Mouse (Mus musculus) left cerebral cortex, adult 8-10 months (tissue): Measurements from ENCODE around the gene Abcc4. TPM values are rescaled to one million over a fixed set of nuclear protein-coding genes. Genes with fewer than 3 reads are reported as not detected.
A peak's percentile ranks its signal among the peaks of the same experiment; 100 is the strongest.

Experiments
- DNase-seq, 2 experiments: peaks; one replicate each; pipeline ENCODE4 v3.0.0; 2022; ENCODE audit warnings: low spot score in 2 of 2
- total RNA-seq, 4 experiments: library from RNA; stranded (reverse); gene quantifications; 2 replicates each; pipeline ENCODE4 v1.2.4; 2022

The Abcc4 gene
- total RNA-seq, 4 experiments from 2014 or later, result 9.7 to 10.8 (median 10.5) TPM

DNA sequence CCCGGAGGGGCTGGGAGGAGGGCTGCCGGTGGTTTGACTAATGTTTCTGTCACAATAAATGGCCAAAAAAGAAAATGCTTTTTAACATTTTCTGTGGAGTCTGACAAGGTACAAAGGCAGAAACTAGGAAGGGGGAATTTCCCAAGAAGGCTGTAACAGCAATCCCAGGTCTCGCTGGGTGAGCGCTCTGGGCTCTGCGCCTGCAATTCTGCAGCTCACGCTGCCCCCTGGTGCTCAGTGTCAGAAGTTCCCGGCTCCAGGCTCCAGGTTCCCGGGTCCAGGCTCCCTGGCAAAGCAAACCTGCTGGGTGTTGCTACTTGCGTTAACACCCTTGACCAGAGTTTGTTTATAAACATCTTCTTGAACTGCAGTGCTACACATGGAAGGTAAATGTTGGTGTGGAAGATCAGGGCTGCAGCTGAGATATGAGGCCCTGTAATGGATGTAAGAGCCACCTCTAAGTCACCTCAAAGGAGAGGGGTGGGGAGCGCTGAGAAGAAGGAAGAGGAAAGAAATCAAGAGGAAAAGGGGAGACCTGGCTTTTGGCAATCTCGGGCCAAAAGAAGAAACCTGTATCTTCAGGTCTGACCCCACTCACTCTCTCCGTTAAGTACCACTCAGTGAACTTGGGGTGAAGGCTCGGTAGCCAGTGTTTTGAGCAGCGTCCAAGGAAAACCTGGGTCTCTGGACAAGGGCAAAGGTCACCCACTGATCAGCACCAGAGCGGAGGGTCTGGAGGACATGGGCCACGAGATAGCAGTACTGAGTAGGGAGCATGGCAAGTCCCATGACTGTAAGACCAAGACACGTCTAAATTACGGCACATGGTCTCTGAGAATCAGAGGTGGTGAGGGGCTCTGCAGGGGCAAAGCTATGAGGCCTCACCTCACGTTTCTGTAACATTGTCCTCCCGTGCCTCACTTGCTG lies 114.3 kb downstream of the Abcc4 start:
- DNase-seq, result peak; percentile 39 to 67

DNA sequence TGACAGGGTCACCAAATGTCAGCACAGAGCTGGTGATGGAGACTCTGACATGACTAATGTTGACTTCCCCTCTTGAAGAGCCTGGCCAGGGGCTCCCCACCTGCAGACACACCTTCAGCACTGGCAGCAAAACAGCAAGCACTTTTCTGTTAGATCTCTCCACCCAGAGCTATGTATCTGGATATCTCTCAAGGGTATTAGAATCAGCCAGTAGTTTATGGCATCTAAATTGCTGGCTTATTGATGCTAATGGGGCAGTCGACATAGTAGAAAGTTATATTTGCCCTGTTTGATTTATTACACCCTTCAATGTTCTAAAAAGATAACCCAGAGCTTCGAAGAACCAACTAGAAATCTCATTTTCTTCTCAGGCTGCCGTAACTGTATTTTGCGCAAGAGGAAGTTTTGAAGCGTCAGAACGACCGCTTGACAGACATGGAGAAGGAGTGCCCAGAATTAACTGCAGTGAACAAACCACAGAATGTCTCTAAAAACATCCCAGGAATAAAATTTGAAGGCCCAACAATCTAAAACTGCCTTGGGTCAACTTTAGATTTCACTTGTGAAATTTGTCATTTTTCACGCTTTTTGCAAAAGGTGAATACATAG lies 123.6 kb downstream of the Abcc4 start:
- DNase-seq, result no peak

DNA sequence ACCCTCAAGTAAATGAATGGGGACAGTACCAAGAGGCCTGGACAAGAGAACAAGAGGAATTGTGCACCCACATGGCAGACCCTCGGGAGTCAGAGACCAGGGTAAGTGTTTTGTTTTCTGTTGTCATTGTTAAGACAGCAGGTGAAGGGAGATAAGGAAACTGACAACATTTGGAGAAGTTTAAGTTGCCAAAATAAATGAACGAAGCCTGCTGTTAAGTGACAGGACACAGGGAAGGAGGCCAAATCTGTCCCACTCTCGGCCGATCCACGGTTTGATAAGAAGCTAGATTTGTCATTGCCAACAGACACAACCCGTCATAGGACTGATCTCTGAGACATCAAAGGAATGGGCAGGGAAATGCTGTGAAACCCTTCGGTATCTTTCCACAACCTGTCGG lies 124.3 kb downstream of the Abcc4 start:
- DNase-seq, result no peak

DNA sequence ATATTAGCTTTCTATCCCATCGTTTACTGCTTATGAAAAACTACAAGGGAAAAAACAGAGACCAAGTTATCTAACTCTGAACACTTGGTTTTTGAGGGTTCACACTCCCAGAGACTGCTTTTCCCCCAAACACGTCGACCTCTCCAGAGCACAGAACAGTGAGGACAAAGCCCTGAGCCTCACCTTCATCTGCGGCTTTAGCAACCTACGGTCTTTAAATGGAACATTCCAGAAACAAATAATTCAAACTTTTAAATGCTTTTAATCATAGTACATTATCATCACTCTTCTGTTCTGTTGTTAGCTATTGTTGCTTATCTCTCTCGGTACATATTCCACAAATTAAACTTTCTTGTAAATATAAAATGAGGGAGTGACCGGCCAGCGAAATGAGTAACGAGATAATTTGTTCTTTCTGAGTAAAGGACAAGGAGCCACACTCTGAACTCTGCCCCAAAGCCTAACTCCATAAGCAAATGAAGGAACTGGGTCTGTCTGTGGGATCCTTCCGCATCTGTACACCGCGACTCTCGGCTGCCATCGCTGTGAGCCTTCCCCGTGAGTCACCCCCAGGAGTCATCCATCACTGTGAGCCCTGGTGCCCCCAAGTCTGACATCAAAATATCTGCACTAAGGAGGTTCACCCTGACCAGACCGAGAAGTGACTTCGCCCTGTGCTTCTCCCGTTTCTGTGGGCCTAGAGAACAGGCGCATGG lies 126.8 kb downstream of the Abcc4 start:
- DNase-seq, result no peak

DNA sequence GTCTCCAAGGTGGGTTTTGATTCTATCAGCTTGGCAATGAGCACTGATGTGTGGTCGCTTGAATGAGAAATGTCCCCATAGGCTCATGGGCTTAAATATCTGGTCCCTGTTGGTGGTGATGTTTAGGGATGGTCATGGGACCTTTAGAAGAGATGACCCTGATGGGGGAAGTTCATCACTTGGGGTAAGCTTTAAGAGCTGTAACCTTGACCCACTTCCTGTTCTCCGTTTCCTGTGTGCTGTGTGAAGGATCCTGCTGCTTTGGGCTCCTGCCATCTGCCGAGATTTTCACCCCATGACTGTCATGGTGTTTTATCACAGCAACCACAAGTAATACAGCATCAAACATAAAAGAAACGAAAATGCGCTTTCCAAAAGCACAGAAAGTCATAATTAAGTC lies 128.1 kb downstream of the Abcc4 start:
- no peak for DNase-seq

DNA sequence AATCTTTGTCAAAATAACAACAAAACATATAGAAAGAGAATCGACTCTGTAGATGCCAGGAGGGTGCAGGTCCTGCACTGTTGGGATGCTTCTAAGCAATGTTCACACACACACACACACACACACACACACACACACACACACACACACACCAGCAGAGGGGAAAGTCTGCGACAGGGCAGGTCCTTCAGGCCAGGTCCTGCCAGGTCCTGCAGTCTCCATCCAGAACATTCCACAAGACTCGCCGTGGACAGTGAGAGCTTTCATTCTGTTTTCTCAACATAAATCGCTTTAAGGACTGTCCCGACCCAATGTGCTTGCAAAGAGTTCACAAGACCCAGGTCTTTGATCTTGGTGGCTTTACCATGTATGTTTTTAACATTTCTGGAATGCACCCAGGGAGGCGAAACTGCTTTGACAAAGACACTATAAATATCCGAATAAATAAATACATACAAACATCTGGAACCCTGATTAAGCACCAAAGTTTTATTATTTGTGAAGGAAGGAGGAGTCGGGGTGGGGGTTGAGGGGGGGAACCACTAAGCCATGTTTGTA lies 133.3 kb downstream of the Abcc4 start:
- DNase-seq, result no peak

DNA sequence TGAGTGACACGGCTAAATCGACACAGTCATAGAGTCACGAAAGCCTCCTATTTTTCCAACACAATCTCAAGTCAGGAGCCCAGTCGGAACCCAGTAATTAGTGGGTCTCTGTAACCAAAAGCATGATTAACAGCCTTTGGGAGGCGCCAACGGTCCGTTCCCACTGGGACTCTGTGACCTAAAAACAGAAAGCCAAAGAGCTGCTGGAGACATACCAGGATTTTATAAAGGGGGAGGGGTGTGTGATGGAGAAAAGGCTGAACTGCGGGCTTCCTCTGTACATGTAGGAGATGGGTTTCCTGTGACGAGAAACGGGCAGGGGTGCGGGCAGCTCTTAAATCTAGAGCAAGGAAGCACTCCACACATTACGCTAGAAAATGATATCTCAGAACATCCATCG lies 136.4 kb downstream of the Abcc4 start:
- no peak for DNase-seq

DNA sequence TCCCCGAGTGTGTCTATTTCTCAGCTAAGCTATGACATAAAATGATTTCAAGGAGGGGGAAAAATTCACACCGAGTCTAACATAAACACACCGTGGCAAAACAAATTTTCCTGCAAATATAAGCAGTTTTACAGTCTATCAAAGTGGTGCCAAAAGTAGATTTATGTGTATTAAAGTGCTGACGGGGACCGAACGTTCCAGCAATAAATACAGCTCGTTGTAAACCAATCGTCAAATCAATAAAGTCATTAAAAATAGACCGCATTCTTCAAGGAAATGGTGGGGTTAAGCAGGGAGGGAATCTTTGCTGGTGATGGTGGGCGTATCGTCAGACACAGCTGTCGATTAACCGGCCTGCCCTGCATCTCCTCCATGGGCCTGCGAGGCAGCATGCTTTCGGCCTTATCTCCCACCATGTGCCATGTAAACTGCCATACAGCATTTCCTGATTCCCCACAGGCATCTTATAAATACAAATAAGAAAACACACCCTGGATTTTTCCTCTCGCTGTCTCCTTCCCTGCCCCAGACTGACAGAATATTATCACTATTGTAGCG lies 137.8 kb downstream of the Abcc4 start:
- no peak for DNase-seq

DNA sequence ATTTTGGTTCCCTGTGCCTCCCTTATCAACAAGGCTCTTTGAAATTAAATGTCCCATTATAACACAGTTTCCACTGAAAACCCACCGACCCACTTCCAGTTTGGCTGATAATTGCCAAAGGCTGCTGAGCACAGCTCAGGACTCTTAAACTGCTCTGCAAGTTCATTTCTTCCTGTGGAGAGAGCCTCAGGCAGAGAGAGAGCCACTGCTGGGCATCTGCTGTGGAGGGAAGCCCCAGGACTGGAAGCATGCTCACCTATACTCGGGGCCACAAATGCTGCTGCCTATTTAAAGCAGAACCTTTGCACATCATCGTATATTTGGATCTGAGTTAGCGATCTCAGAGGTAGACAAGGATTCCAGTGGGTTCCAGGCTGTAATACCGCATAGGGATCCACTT lies 139.2 kb downstream of the Abcc4 start:
- no peak for DNase-seq

DNA sequence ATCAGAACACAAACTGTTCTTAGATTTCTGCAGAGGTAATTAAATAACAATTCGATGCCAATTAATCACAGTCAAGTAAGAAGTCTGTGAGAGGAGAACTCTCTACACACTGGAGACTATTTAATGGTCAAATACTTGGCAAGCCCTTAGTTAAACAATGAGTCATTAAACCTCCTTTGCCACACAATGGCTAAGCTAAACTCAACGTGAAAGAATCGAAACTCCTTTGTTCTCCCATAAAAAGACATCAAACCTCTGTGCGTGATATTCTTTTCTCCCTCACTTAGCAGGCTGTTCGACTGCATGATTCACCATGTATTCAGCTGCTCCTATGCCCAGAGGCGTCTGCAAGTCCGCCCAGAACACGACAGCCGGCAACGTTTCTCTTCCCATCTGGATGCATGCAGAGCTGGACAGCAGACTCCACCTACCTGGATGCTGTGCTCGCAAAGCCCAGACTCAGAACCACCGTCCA lies 139.8 kb downstream of the Abcc4 start:
- peak in 1 of 2 experiments; percentile 68 for DNase-seq

DNA sequence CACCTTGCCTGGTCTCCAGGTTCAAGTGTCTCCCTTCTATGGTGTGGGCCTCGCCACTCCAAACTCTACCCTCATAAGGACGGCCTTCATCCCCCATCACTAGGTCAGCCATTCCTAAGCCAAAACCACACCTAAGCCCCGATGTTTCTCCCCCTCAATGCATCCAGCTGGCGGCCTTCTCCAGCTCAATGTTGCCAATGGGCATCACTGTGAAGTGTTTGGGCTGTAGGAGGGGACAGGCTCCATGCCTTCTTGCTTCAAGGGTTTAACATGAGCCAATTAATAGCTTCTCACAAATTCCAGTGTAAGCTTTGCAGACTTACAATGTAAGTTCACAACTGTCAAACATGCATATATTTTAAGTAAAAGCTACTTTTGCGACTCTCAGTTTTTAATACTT lies 140.3 kb downstream of the Abcc4 start:
- no peak for DNase-seq

DNA sequence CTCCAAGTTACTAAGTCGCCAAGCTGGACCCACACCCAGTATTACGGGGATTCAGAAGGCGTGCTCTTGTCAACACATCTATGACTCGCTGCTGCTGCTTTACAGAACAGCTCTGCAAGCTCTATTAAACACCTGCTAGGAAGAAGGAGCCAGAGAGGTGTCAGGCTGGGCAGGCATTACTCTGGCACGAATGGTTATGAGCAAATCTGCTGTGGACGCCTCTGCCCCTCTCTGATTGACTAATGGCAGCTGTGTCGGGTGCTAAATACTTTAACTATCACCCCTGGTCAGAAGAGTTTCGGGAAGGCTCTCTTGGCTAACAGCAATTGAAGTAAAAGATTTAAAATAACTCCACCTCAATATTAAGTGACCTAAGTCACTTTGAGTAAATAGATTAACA lies 142.4 kb downstream of the Abcc4 start:
- DNase-seq, result no peak

DNA sequence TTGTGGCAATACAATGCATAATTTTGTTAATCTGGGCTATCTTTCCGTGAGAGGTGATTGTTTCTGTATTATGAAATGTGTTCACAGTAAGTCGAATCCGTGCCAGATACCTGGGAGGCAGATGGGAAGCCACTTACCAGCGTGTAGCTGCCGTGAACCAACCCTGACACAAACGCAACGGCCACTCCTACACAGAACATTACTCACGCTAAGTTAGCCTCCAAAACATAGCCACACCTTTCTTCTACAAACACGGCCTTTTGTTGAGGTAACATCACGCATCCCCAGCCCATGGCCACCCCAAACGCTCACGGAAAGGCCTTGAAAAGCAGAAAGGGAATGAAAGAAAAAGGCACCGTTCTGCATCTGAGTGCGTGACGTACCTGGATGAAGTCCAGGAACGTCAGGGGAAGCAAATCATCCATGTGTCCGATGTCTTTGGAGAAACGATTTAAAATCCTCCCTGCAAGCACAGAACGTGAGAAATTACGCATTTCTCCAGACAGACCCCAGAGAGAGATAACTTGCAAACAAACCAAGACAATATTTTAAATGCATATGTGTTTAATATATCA lies 153.0 kb downstream of the Abcc4 start:
- no peak for DNase-seq

DNA sequence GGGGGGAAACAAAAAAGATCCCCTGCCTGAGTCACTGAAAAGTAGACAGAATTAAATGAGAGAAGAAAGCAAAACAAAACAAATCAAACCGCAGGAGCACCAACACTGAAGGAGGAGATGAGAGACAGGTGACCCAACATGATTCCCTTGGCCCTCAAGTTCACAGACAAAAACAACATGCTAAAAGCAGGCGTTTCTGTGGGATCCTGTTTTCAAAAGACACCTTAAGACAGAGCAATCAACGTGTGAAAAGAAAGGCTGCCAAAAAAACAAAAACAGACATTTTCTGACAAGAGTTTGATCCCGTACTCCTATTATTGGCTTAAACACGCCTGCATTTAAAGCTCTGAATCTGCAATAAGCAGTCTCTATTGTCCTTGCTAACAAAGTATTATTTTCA lies 153.6 kb downstream of the Abcc4 start:
- DNase-seq, result no peak

DNA sequence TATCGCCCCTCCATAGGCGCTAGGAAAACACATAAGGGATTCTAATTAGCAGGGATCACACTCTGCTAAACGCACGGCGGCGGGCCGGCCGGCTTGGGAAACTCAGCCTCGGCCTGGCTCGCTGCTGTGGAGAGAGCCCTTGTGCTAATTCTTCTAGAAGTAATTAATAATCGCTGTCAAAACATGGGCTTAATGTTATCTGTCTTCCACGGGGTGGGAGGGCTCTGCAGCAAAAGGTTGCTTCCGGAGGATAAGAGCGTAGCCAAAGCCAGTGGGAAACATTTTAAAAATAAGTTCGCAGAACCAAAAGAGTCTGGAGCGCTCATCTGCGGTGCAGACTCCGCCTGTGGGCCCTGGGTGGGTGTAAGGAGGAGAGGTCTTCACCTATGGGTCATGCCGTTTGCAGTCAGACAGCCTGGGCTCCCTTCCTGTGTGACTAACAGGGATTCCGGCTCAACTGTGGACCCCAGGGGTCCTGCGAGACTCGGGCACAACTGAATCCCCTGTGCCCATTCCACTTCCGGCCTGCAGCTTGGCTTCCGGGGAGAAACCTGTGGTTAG lies 154.2 kb downstream of the Abcc4 start:
- no peak for DNase-seq

DNA sequence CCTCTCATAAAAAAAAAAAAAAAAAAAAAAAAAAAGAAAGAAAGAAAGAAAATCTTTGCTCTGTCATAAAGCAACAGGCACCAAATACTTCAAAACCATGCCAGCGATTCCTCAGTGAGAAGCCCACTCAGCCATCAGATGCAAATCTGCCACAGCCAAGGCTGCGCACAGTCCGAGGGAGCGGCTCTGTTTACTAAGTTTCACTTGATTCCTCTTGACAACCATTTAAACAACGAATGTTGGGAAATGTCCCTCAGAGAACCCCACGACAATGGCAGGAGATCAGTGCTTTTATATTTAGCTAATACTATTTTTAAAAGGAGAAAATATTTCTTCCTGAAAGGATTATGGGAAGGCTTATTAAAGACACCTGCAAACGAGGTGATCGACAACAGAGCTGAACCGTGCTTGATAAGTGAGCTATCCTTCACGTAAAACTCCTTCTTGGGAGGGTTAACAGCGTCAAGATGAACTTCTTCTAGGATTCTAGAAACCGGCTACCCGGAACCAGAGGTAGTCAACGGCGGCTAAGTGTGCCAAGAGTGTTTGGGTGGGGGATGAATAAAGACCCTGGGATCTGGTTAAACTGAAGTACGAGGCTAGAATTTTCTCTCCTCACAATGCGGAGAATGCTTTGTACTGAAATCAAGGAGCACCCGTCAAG lies 154.8 kb downstream of the Abcc4 start:
- no peak for DNase-seq

DNA sequence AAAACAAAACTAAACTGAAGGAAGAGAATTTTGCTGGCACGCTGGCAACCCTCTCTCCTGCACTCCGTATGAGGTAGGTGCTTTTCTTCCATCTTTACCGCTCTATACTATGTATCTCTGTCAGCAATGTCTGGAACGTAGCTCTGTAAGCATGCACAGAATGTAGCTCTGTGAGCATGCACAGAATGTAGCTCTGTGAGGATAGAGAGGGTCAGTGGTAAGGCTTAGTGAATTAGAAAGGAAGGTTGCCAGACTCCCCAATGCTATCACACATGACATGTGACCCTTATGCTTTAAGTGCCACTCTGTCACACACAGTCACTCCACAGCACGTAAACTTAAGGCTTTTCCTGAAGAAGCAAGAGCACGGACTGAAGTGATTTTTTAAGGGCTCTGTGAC lies 161.5 kb downstream of the Abcc4 start:
- no peak for DNase-seq

DNA sequence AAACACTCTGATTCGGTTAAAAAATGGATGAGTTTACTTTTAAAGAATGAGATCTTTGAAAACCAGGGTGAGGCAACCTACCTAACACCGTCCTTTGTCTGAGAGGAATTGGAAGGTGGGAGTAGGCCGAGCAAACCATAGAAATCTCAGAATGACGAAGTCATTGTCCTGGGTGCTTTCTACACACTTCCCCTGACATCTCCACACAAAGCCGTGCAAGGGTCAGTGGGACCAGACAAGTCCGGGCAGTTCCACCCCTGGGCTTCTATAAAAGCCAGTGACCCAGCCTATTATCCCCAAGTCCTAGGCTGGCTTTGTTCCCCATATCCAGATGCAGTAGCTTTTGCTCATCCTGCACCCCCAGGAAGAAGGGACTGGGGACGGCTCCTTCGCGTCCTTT lies 163.1 kb downstream of the Abcc4 start:
- no peak for DNase-seq

DNA sequence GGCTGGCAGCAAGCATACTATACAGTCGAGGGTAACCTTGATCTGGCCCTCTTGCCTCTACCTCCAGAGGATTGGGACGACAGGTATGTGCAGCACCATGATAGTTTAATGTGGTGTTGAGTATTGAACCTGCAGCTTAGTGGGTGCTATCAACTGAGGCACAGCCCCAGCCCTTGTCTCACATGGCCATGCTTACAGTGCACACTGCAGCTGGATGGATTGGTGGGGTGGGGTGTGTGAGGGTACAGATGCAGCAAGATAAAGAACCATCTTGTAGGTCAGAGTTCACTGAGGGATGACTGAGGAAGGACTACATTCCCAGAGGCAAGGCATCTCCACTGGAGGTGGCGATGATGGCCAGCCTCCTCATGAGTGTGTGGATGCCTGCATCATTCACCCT lies 174.5 kb downstream of the Abcc4 start:
- no peak for DNase-seq

DNA sequence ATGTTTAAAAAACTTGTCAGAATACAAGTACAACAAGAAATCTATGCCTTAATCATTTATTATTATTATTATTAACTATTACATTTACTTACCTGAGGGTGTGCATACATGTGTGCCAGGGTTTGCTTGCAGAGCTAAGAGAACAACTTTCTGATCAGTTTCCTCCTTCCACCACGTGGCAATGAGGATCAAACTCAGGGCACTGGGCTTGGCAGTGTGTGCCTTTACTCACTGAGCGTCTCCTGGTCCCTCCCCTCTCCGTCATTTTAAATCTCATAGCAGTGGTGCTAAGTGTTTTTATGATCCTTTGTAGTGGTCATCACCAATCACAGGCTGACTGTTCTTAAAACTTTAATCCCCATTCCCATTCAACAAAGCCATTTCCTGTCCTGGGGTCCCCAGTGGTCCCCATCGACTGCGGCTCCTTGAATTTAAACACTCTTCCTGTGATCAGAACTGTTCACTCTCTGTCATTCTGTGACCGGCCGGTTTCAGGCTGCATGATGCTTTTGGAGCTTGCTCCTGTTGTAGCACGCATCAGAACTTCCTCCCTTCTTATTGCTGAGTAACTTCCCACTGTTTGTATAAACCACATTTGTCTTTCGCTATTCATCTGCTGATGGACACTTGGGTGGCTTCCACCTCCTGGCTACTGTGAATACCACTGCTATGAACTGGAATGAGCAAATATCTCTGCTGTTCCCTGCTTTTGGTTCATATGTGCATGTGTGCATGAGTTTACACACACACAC lies 191.6 kb downstream of the Abcc4 start:
- DNase-seq, result no peak
